Mouse (Mus musculus) heart, embryonic 11.5 days (tissue): ENCODE results near the gene Sox5. TPM values are rescaled to one million over a fixed set of nuclear protein-coding genes. Genes with fewer than 3 reads are reported as not detected.

Experiments
- ATAC-seq: fragments of 200-750 bp; cut with Nextera tagmentation; replicated peaks from 2 replicates; pipeline ENCODE4 v1.8.0; 2017; ENCODE audit warnings: moderate library complexity; ENCODE audit not compliant: insufficient number of reproducible peaks, low FRiP score, low TSS enrichment
- H3K27ac ChIP-seq: fragments of 300-500 bp; sonication (generic); 2 replicates; pipeline ENCODE4 v1.5.1; 2014; ENCODE audit warnings: mild to moderate bottlenecking, low read depth, low read length
- H3K27me3 ChIP-seq: fragments of 300-500 bp; sonication (generic); 2 replicates; pipeline ENCODE4 v1.6.1; 2014; ENCODE audit warnings: mild to moderate bottlenecking, low read length, mixed read lengths; ENCODE audit not compliant: control insufficient read depth, insufficient read depth
- H3K36me3 ChIP-seq: fragments of 300-500 bp; sonication (generic); 2 replicates; pipeline ENCODE4 v1.6.1; 2014; ENCODE audit warnings: mild to moderate bottlenecking, low read length, moderate library complexity, mixed read lengths; ENCODE audit not compliant: control insufficient read depth, insufficient read depth
- H3K4me1 ChIP-seq: fragments of 300-500 bp; sonication (generic); 2 replicates; pipeline ENCODE4 v1.6.1; 2014; ENCODE audit warnings: low read length; ENCODE audit not compliant: control insufficient read depth, insufficient read depth
- H3K4me2 ChIP-seq: fragments of 300-500 bp; sonication (generic); 2 replicates; pipeline ENCODE4 v1.6.1; 2014; ENCODE audit warnings: mild to moderate bottlenecking, moderate library complexity
- H3K4me3 ChIP-seq: fragments of 300-500 bp; sonication (generic); 2 replicates; pipeline ENCODE4 v1.5.1; 2014; ENCODE audit warnings: low read depth, low read length
- H3K9ac ChIP-seq: fragments of 300-500 bp; sonication (generic); 2 replicates; pipeline ENCODE4 v1.6.1; 2014; ENCODE audit warnings: mild to moderate bottlenecking, low read depth, low read length, moderate library complexity
- H3K9me3 ChIP-seq: fragments of 300-500 bp; sonication (generic); replicated peaks from 2 replicates; pipeline ENCODE4 v1.6.1; 2016; ENCODE audit warnings: low read length; ENCODE audit not compliant: control insufficient read depth
- WGBS: fragments of 180-500 bp; shearing (Covaris S2); extraction: QIAGEN DNeasy Blood & Tissue Kit; methylation state at CpG from one replicate; pipeline ENCODE4 v1.1.7; 2014; ENCODE audit not compliant: insufficient replicate concordance; 5-methylcytosine and 5-hydroxymethylcytosine counted together
- polyA plus RNA-seq: library from polyadenylated mRNA; unstranded; fragments of >200 nt; fragmentation: Nextera tagmentation; extraction: Ambion mirVana; gene quantifications from 2 replicates; pipeline ENCODE4 v1.2.1, GENCODE M21; 2014

Gene Sox5
- polyA plus RNA-seq, 1 experiment from 2014 or later: 16.2 TPM

DNA sequence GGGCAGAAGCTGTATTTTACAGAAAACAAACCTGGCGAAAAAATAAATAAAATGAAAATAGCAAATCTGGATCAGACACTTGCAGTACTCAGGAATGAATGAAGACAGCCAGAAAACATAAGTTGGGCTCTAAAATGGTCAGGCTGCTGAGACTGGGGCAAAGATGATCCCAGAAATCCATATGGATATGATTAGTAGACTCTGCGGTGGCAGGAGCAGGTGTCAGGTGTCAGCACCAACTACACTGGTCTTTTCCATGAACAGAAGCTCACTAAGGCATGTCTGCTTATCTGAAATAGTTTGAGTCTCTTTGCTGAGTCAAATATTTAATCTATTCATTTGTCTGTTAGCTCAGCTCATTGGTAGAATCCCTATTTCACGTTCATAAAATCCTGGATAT lies 602.7 kb downstream of the Sox5 start:
- Histone ChIP-seq H3K27ac (no peak overlapping the region), H3K9me3 (no peaks in the 10 kb centered on the region), H3K27me3 (no peaks in the 10 kb centered on the region), H3K36me3 (no peaks in the 10 kb centered on the region), H3K4me1 (peaks cover 3% of the 10 kb centered on the region; the same call in 1 of the 2 replicates), H3K9ac (no peak overlapping the region), H3K4me2 (no peak overlapping the region), H3K4me3 (no peak overlapping the region)
- WGBS: 51% methylated on average over 3 of the region's 3 CpGs
- ATAC-seq: no peak

DNA sequence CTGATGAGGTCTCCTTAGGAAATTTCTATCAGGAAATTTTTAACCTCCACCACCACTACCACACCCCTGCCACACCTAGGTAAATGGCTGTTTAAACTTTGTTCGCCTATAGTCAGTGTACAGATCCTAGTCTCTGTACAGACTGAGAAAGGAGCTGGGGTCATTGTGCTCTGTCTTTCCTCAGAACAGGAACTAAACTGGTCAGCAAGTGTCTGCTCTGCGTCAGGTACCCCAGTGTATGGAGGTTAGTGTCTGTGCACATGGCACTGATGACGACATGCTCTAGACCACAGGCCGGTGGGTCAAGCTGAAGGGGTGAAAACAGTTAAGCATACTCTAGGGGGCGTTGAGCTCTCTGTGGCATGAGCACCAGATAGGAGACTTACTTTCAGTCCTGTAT lies 605.1 kb downstream of the Sox5 start:
- ATAC-seq: no peak
- no peaks in the 10 kb centered on the region for H3K36me3 ChIP-seq
- no peaks in the 10 kb centered on the region for H3K27me3 ChIP-seq
- no peaks in the 10 kb centered on the region for H3K9me3 ChIP-seq
- 66% methylated on average over 5 of the region's 5 CpGs for WGBS
- no peak overlapping the region for H3K4me2 ChIP-seq
- H3K9ac ChIP-seq: no peak overlapping the region
- H3K27ac ChIP-seq: no peak overlapping the region
- H3K4me3 ChIP-seq: no peak overlapping the region
- H3K4me1 ChIP-seq: peaks cover 4% of the 10 kb centered on the region; the same call in 1 of the 2 replicates

DNA sequence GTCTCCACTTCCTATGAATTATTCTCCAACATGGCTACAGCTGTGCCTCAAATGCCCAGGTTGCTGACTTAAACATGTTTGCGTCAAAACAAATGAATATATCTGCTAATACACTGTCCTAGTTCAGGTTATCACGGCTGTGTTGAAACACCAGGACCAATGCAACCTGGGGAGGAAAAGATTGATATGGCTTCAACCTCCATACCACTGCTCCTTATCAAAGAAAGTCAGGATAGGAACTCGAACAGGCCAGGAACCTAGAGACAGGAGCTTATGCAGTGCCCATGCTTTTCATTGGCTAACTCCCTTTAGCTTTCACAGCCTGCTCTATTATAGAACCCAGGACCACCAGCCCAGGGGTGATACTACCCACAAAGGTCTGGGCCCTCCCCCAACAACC lies 606.2 kb downstream of the Sox5 start:
- no peaks in the 10 kb centered on the region for H3K27me3 ChIP-seq
- H3K4me2 ChIP-seq: no peak overlapping the region
- H3K36me3 ChIP-seq: no peaks in the 10 kb centered on the region
- H3K9me3 ChIP-seq: no peaks in the 10 kb centered on the region
- no peak overlapping the region for H3K27ac ChIP-seq
- no peak overlapping the region for H3K9ac ChIP-seq
- ATAC-seq: no peak
- H3K4me1 ChIP-seq: peaks cover 4% of the 10 kb centered on the region; the same call in 1 of the 2 replicates
- no peak overlapping the region for H3K4me3 ChIP-seq
- WGBS: 70% methylated on average over 3 of the region's 3 CpGs

DNA sequence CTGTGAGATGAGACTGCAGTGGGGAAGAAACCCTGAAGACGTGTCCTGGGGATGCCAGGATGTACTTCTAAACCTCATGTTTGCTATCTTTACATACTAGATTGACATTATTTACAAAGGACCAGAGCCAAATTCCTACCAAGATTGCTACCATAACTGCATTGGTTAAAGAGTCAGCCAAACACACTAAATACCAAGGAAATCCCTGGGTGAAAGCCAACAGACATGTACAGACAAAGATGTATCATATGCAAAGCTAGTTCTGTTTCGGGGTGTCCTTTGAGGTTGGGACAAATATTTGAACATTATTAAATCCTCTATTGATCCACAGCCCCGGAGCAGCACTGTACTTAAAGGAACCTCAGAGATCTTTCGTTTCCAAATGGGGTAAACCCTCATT lies 611.2 kb downstream of the Sox5 start:
- Histone ChIP-seq H3K9me3 (no peaks in the 10 kb centered on the region), H3K4me1 (0 out of 2 replicates have a peak, but pooled peaks cover 4% of the 10 kb centered on the region), H3K27me3 (no peaks in the 10 kb centered on the region), H3K27ac (0 out of 2 replicates have a peak overlapping the region, but pooled peaks have one; percentile 16), H3K4me3 (no peak overlapping the region), H3K36me3 (no peaks in the 10 kb centered on the region), H3K4me2 (no peak overlapping the region), H3K9ac (no peak overlapping the region)
- no peak for ATAC-seq
- 74% methylated on average over 4 of the region's 4 CpGs for WGBS

DNA sequence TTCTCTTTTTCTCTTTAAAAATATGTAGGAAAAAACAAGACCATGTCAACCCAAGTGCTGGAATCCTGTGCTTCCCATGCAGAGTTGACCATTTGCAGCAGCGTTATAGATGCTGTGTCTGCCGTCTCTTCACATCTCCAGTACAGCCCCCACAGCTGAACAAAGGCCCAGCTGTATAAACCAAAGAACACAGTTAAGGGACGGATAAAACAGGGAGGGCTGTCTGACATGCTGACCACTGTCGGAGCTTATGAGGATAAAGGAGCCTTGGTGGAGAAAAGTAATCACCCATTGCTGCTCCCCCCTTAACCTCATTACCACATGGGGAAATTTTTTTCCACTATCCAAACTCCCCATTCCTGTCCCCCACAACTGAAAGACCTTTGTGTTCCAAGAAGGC lies 612.0 kb downstream of the Sox5 start:
- 32% methylated on average over 4 of the region's 4 CpGs for WGBS
- no peak overlapping the region for H3K4me2 ChIP-seq
- no peaks in the 10 kb centered on the region for H3K9me3 ChIP-seq

DNA sequence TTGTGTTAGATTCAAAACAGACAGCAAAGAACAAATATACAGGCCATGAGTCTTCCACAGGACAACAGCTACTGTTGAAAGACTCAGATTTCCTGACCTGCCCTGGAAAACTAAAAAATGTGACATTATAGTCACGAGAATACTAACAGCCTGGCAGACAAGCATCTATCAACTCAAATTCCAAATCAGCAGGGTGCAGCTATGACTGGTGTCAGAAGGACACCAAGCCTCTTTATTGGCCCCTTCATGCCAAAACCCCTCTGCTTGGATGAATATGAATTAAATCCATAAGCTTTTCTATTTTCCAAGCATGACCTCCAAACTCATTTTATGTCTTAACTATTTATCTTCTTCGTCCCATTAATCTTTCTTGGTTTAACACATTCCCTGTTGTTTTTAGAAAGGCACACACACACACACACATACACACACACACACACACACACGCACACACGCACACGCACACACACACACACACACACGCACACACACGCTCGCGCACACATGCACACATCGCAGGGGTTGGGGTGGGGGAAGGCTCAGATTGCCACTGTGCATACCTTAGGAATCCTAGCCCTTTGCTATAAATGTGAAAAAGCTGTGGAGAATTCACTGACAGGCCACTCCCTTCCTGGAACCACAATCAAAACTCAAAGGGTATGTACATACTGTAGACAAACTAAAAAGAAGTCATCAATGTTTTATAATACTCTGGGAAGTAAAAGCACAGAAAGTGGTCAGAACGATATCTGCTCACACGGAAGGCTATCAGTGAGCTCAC lies 612.9 kb downstream of the Sox5 start:
- 80% methylated on average over 12 of the region's 12 CpGs for WGBS
- Histone ChIP-seq H3K36me3 (no peaks in the 10 kb centered on the region), H3K4me2 (no peak overlapping the region), H3K9me3 (no peaks in the 10 kb centered on the region), H3K4me1 (no peaks in the 10 kb centered on the region), H3K4me3 (no peak overlapping the region), H3K27me3 (no peaks in the 10 kb centered on the region), H3K9ac (no peak overlapping the region), H3K27ac (peak overlapping the region; percentile 50; the same call in 1 of the 2 replicates)
- ATAC-seq: no peak

More for the DNA sequence above, 612.0 kb downstream of the Sox5 start:
- Histone ChIP-seq H3K27me3 (no peaks in the 10 kb centered on the region), H3K4me3 (no peak overlapping the region), H3K27ac (peak overlapping the region; percentile 15; the same call in 1 of the 2 replicates), H3K36me3 (no peaks in the 10 kb centered on the region), H3K9ac (no peak overlapping the region), H3K4me1 (0 out of 2 replicates have a peak, but pooled peaks cover 4% of the 10 kb centered on the region)
- ATAC-seq: no peak

DNA sequence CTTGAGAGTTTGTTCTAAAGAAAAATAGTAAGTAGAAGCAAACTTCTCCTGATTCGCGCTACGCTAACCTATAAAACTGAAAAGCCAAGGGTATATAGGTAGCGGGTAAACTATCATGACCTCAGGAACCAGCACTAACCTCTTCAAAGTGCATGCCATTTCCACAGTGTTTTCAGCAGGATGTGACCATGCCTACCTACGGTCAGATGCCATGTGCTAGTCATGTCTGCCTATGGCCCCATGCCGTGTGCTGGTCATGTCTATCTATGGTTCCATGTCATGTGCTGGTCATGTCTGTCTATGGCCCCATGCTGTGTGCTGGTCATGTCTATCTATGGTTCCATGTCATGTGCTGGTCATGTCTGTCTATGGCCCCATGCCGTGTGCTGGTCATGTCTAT lies 614.7 kb downstream of the Sox5 start:
- Histone ChIP-seq H3K4me1 (no peaks in the 10 kb centered on the region), H3K9me3 (no peaks in the 10 kb centered on the region), H3K36me3 (no peaks in the 10 kb centered on the region), H3K27me3 (no peaks in the 10 kb centered on the region), H3K4me3 (no peak overlapping the region), H3K4me2 (no peak overlapping the region), H3K27ac (0 out of 2 replicates have a peak overlapping the region, but pooled peaks have one; percentile 7), H3K9ac (no peak overlapping the region)
- ATAC-seq: no peak
- 90% methylated on average over 7 of the region's 7 CpGs for WGBS

DNA sequence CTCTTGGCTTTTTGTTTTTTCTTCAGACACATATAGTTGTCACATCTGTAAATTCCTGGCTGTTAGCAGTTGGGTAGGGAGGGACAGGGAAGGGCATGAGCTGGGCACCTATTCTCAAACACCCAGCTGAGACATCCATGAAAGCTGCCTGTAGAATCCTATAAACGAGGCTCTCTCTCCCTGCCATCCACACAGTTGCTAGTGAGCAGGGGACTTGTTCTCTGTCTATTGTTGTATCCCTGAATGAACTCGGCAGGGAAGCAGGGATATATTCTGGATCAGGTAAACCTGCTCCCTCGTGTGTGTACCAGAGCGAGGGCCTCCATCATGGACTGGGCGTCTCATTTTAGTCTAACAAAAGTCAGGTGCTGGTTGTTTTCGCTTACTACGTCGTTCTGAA lies 615.1 kb downstream of the Sox5 start:
- no peak for ATAC-seq
- Histone ChIP-seq H3K9ac (no peak overlapping the region), H3K27me3 (no peaks in the 10 kb centered on the region), H3K4me2 (no peak overlapping the region), H3K4me1 (no peaks in the 10 kb centered on the region), H3K4me3 (no peak overlapping the region), H3K36me3 (no peaks in the 10 kb centered on the region), H3K9me3 (no peaks in the 10 kb centered on the region), H3K27ac (peak overlapping the region; percentile 7; the same call in 1 of the 2 replicates)
- WGBS: 83% methylated on average over 8 of the region's 8 CpGs

DNA sequence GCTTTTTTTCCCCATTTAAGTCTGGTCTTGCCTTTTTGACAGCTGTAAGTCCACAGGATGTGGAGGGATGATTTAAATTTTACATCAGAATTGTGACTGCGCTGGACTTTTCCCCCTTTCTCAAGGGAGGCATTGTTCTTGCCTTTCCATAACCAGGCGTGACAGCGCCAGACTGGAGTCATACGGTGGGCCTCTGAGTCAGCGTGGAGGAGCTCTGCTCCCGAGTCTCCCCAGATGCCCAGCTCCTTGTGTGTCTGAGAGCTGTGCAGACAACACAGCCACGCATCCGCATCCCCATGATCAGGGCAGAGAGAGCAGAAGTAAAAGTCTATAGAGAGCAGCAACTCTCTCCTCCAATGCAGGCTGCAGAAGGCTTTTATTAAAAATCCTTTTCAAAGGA lies 615.7 kb downstream of the Sox5 start:
- Histone ChIP-seq H3K27ac (peak overlapping the region; percentile 47), H3K9me3 (no peaks in the 10 kb centered on the region), H3K36me3 (no peaks in the 10 kb centered on the region), H3K4me1 (no peaks in the 10 kb centered on the region), H3K9ac (no peak overlapping the region), H3K4me3 (no peak overlapping the region), H3K27me3 (no peaks in the 10 kb centered on the region), H3K4me2 (no peak overlapping the region)
- ATAC-seq: no peak
- 50% methylated on average over 8 of the region's 8 CpGs for WGBS
